Mouse (Mus musculus) retina, postnatal 1 day (tissue): ENCODE measurements at regions not wholly inside any gene's neighbourhood (a gene's known extent, or its start where the extent isn't known, plus 50 kb on each side); places are given as distances from the start of the nearest gene placed in this dataset.

Experiments
- DNase-seq: peaks from one replicate; pipeline ENCODE4 v3.0.0-alpha.2; 2012

GRCm38 (mm10) chr6:126481257-126481656 is 54.0 kb downstream of the Kcna5 start:
- peak; percentile 22 for DNase-seq

DNA sequence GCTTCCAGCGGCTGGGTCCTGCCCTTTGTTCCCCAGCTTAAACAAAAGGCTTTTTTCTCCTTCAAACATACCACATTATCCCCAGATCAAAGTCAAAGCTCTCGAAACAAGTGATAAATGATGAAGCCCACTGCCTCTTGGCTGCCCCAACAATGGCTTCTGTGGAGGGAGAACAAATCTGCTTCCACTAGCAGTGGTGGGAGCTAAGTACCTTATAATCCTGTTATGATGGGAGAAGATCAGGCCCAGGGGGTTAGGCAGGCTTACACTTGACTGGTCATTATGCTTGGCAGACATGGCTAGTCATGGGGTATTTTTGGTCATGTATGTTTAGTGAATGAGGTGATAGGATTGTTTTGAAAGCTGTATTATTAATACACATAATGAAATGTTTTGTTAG is 57.7 kb downstream of the Kcna5 start:
- peak; percentile 46 for DNase-seq

DNA sequence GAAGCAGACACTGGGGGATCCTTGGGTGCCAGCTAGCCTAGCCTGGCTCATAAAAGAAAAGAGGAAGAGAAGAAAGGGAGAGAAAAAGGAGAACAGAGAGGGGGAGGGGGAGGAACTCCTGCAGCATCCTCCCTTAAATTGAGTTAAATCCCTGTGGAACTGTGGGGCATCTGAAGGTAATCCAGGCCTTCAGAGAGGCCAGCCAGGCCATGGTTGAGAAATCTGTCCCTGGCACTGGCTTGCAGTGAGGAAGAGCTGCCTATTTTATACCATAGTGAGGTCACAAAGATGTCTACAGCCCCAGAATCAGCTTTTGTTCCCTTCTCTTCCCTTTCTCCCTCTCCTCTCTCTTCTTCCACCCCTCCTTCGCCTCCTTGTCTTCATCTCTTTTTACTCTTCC is 58.5 kb downstream of the Kcna5 start:
- DNase-seq: no peak

- no peak for DNase-seq
These were observed 59.7 kb downstream of the Kcna5 start for GRCm38 (mm10) chr6:126475555-126475954.

GRCm38 (mm10) chr6:126453751-126454150 is 81.5 kb downstream of the Kcna5 start:
- DNase-seq: no peak

DNA sequence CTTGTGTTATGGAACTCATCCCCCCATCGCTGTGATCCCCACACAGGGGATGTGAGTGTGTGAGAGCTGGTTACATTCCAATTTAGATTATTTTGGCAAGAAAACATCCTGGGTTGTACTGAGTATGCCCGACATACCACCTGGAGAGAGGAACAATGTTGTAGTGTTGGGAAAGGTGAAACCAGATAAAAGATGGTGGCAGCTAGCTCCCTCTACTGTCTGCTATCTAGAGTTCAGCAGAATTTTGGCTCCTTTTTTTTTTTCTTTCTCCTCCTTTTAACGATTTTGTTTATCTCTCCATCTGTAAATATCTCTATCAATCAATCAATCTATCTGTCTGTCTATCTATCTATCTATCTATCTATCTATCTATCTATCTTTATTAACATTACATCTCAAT is 89.7 kb downstream of the Kcna5 start:
- peak; percentile 4 for DNase-seq

DNA sequence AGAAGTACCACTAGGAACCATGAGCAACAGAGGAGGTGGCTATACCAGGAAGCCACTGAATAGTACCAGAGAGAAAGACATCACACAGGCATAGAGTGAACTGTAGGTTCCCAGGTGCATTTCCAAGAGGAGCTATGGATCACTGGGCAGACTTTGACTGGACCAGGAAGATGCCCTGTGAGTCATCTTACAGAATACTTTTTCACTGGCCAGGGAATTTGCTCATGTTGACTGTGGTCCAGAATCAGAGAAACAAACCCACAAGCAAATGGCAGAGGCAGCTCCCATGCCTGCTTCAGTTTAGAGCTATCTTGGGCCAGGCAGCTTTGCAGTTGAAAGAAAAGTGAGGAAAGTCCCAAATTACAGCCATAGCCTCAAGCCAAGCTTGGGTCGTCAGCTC is 95.0 kb downstream of the Kcna5 start:
- DNase-seq: no peak

GRCm38 (mm10) chr6:126437976-126438736 is 97.1 kb downstream of the Kcna5 start:
- DNase-seq: no peak

- DNase-seq: no peak
These were observed 108.0 kb downstream of the Kcna5 start for GRCm38 (mm10) chr6:126427208-126427607.

- DNase-seq: peak; percentile 59
These were observed 129.5 kb downstream of the Kcna5 start for GRCm38 (mm10) chr6:126405736-126406135.

DNA sequence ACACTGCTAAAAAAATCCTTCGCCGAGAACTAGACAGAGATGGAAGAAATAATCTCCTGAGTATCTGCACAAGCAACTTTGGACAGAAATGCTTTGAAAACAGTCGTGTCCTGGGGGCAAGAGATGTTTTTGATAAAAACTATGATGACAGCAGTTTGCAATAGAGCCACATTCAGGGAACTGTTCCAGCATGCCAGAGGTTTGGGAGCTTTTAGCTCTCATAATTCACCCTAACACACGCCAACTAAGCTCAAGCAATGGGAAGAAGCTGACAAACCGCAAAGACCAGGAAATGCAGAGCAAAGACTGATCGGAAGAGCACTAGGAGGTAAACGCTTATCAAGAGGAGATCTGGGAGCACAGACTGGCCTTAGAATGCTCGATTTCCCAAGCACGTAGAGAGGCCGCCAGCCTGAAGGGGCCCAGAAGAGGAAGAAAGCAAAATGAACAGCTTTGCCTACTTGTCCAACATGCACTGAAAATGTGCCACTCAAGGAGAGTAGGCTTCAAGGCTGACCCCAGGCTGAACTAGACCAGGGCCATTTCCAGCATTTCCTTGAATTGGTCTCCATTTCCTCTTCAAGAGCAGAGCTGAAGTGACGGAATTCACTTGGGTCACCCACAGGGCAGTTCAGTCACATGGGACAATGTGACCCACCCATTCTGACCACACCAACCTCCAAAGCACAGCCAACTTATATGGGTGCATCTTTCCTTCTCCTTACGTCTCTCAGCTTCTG is 130.7 kb downstream of the Kcna5 start:
- DNase-seq: no peak

DNA sequence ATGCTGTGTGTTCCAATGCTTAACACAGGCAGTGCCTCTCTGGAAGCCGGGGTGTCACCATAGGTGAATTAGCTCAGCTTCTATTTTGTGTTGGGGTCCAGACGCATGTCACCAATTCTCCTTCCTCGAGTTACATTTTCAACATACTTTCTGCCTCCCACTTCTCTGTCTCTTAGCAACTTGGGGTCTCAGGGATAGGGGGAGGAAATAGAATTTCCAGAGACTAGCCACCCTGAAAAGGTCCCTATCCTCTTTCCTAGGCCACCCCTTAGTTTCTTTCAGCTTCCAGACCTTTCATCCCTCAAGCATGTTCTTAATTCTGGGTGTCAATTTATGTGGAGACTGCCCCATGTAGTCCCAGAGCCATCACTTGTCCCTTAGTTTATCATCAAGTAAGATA is 135.6 kb downstream of the Kcna5 start:
- DNase-seq: no peak

DNA sequence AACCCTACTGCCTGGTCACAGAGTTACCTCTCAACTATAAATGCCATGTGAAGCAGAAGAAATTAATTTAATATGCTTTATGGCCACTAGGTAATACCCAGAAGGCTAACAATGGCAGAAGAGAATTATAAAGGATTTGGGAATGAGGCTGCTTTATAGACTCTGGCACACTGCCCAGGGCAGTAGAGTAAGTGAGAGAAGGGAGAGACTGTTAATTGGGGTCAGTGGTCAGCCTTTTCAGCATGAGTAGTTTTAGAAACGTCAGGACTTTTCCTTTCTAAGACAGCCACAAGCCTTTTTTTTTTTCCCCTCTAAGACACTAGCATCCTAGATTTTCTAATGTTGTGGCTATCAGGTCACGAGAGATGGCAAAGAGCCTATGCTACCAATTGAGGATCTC is 136.6 kb downstream of the Kcna5 start:
- DNase-seq: peak; percentile 90

DNA sequence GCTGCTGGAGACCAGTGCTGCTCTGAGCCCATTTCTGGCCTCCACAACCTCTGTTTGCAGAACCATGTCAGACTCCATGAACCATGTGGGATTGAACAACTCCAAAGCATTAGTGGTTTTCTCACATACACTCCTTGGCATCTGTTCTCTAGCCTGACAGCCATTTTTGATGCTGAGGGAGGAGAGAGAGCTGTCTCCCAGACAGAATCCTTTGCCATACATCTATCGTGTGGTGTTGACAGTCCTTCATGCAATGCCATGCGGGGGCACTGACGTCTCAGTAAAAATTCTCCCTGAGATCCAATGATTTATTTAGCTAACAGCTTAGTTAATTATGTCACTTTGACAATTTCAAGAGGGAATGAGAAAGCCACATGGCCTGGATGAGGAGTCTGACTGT is 140.2 kb downstream of the Kcna5 start:
- no peak for DNase-seq

DNA sequence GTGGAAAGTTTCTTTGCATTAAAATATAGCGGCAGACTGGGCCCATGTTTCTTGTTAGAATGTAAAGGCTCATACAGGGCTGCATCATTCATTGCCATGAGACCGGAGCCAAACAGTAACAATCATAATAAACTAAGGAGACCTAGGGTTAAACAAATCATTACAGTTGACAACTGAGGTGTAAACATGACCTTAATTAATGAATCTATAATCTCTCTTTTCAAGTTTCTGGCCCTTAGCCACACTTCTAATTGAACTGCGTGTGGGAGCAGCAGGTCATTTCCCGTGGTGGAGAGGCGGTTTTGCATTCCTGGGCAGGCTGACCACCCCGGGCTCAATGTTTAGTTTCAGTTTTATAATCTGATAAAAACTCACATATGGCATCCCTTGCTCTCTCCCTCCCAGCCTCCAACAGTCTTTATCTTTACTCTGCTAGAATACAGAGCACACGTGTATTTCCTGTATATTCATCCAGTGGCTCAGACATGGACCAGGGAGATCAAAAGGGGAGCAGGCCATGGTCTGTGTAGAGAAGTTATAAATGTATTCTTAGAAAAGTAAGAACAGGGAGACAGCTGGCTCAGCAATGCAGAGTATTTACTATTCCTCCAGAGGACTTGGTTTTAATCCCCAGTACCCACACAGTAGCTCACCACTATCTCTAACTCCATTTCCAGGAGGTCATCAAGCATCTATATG is 141.0 kb downstream of the Kcna5 start:
- DNase-seq: peak; percentile 85

GRCm38 (mm10) chr6:126384210-126385012 is 150.8 kb downstream of the Kcna5 start:
- DNase-seq: no peak

- no peak for DNase-seq
These were observed 158.0 kb downstream of the Kcna5 start for GRCm38 (mm10) chr6:126377216-126377615.

DNA sequence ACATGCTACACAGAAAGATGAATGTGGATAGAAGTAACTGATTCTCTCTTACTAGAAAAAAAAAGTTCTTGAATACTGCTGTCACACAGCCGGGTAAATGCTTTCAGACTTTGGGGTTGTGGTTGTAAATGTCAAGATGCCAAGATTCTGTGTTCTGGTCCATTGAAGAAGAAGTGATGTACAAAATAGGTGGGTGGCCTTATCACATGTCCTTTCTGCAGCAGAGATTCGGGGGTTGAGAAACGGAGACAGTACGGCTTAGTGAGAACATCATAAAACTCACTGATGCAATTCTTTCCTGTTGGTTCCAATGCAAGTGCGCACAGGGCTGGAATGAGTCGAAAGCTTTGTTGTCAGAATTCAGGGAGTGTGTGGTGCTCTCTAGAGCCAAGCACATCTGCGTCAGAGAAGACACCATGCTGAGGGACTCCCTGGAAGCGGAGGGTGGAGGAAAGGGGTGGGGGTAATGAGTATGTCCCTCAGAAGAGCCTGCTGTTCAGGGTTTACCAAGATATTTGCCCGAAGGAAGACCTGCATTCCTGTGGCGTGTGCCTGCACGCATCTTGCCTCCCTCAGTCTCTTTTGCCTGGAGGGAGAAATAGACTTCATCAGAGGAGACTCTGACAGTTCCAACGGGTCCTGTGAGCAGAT is 160.1 kb downstream of the Kcna5 start:
- DNase-seq: peak; percentile 22

GRCm38 (mm10) chr6:126371971-126372370 is 163.2 kb downstream of the Kcna5 start:
- peak; percentile 72 for DNase-seq

DNA sequence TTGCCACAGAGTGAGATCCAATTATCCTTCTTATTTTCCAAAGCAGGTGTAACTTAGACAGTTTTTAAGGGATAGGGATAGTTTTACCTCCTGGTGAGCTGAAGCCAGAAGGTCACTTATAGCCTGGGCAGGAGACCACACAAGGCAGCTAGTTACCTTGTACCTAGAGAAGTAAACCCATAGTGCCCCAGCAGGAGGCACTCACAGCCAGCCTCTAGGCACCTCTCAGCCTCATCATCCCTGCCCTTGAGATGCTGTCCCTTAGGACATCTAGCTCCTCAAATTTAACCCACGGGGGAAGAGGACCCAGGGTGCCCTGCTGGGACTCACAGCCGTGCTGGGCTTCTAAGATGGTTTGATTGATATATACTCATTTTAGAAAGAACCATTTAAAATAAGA is 163.7 kb downstream of the Kcna5 start:
- DNase-seq: no peak

DNA sequence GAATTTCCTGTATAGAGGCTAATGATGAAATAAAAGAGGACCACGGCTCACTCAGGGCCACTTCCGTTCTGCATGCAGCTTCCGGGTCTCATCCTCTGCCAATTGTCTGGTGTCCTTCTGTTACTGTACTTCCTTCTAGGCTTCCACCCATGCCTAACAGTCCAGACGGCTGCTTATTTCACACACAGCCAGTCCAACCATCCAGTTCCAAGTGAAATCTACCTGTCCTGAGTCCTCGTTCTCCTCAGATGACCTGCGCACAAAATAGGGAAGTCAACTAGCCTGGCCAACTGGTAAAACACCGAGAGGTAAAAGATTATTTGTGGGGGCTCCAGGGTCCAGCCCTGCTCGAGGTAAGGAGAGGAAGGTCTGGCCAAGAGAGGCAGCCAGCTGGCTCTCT is 169.7 kb downstream of the Kcna5 start:
- DNase-seq: no peak

DNA sequence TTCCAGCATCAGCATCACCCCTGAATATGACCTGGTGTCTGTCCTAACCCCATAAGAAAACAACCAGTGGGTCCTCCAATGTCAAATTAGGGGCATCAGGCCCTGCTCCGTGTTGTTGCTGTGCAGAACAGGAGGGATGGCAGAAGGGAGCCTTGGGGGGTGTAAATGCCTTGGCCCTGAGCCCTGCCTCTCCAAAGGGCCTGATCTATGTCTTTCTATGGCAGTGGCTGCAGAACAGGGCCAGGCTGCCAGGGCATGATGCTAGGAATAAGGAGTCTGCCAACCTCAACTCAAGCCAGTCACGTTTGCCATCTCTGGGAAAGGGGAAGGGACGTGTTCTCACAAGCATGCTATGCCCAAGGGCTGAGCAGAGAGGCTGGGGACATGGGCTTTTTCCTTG is 172.9 kb downstream of the Kcna5 start:
- DNase-seq: no peak
